Mouse (Mus musculus) liver, adult (tissue): ENCODE data around the gene Iah1.

Experiments
- GATA4 ChIP-seq: IDR thresholded peaks from 2 replicates; pipeline ENCODE4 v1.6.1; 2014; ENCODE audit warnings: mild to moderate bottlenecking, low read length; ENCODE audit not compliant: insufficient replicate concordance

Gene Iah1

DNA sequence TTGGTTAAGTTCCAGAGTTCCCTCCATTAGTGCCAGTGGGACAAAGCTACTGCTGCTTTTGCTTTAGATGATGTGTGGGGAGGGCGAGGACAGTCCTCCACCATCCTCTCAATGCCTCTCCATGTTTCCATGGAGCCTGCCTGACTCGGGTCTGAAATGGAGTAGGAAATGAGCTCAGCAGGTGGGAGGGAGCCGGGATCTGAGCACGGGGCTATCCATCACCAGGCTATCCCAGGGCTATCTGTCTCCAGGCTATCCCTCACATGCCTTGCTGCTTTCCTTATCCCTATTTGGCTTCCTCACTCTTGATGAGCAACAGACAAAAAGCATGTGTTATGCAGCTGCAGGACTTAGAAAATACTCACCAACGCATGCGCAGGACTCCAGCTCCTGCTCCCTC is 15.5 kb downstream of the Iah1 start:
- no peak for TF ChIP-seq GATA4

DNA sequence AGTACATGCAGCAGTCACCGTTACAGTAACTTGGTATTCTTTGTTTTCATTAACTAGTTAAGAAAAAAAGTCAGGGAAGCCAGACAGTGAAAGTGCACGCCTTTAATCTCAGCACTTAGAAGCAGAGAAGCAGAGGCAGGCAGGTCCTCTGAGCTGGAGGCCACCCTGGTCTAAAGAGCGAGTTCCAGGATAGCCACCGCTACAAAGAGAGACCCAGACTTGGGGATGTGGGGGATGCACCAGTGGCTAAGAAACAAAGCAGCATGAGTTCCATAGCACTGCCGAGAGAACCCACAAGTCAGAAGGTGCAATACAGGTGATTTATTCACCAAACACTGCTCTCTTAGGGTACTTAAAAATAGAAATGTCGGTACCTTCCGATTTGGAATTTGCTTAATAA is 16.8 kb downstream of the Iah1 start:
- TF ChIP-seq GATA4 = no peak

DNA sequence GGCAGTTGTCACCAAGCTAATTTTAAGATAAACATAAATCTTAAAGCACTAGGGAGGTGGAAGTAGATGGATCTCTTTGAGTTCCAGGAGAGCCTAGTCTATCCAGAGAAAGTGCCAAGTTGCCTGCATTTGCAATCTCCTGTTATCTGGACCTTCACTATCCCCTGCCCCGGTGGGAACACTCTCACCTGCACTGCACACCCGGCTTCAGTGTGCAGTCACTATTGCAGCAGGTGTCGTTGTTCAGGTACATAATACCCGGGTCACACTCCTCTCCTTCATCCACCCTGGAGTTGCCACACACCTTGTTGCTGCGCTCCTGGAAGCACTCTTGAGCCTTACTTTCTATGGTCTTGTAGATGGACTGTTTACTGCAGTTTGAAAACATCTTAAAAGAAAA is 17.6 kb downstream of the Iah1 start:
- no peak for TF ChIP-seq GATA4

DNA sequence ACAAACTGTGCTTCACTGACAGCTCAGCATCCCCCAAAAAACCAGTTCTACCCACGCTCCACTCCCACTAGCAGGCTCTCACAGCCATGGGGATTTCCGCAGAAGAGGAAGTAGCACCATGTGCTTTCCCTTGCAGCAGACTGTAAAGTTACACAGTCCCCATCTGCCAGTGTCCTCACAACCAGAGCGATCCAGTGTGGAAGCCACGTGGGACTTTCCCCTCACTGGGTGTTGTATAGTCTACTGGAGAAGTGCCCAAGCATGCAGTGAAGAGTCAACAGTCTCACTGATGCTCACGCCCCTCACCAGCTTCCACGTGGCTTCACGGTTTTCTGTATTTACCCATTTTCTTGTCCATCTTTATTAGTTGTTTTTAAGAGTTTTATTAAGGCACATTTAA is 19.7 kb downstream of the Iah1 start:
- no peak for TF ChIP-seq GATA4

DNA sequence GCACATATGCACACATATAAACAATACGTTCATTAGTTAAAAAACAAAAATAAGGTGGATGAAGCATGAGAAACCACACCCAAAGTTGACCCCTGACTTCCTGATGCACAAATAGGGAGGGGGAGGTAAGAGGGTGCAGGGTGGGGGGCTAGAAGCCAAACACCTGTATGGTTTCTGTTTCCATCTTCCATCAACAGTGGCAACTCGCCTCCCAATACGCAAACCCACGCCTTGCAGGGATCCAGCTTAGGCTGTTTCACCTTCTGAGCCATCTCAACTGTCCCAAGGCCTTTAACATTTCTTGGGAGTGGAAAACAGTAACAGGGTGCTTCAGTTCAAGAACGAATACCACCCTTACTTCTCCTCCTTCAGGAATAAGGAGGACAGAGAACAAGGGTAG is 21.0 kb downstream of the Iah1 start:
- TF ChIP-seq GATA4 = no peak

DNA sequence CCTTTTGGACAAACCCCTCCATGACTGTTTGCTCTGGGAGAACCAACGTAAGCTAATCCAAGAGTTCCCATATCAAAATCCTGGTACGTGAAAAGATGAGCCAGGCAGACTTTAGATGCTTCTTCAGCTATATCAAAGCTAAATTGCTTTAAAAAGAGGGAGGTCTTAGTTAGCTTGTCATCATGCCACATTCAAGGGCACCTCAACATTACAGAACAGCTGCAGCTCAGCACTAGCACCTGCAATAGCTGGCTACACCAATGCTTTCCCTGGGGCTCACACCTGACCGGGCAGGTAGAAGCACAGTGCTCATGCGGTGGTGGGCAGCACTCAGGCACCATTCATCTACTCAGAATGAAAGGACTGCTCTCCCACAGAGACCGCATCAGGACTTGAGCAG is 24.5 kb downstream of the Iah1 start:
- no peak for TF ChIP-seq GATA4

DNA sequence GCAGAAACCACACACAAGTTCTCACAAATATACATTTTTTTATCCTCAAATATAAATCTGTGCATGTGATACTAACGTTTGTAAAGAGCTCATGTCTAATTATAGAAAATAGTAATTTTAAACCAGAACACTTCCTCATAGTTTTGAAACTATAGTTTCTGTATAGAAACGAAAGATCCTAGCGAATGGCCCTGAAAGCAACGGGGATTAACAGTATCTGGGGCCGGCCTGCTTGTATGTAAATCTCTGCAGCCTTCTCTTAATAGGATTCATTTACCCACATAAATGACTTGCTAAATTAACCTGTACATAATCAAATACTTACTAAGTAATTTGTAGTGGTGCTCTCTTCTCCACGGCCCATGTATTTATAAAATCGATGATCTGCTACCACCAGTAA is 30.8 kb downstream of the Iah1 start:
- no peak for TF ChIP-seq GATA4

DNA sequence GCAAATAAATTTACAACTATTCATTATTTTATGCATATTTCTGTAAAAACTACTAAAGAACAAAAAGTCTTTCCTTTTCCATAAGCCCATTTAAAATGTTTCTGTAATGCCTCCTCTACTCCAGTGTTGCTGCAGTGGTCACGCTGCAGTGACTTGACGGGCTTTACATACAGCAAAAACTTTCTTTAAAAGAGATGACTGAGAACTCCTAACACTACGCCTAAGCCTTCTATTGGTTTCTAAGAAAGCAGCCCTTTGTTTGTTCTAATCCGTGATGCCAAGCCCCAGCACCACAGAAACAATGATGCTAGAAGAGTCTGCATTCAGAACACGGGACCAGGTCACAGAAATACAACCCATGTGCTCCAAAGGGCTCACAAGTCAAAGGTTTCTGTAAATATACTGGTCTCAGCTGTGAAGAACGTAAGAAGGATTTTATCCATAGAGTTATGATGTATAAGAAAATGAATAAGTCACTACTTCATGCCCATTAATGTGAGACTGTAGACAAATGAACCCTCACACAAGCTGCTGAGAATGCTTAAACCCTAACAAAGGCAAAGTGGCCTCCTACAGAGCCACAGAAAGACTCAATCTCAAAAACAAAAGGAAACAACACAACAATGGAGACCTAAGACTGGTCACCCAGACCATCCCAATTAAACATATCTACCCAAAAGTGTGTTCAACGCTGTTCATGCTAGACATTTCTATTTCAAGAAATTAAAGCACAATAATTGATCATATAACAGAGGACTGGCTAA is 34.1 kb downstream of the Iah1 start:
- TF ChIP-seq GATA4 = no peak

DNA sequence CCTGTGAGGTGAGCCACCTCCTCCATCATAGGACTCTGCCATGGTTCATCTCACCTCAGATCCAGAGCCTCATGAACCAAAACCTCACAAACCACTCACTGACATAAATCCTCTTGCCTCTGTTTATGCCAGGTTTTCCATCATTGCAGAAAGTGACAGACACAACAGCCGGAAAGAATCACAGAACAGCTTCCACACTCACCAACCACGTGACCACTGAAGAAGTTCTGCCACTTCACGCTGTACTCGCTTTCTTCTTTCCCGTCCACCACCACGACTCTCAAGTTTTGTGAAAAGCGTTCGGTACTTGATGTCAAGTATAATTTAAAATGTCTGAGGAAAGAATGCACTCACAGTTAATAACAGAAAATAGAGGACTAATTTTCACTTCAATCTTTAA is 37.5 kb downstream of the Iah1 start:
- TF ChIP-seq GATA4 = no peak

DNA sequence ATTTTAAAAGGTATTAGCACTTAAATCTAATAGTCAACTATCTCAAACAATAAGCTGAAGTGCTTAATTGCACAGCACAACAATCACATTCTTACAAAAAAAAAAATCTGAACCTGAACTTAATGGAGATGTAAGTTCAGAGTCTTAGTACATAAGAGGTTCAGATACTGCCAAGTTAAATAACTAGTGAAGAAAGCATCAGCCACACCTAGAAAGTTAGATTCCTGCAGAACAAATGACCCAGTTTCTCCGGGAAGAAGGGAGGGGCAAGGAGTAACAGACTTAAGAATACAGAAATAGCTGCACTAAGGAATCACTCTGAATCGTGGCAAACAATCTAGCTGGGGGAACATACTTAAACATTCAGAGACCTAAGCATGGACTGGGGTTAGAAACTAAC is 46.5 kb downstream of the Iah1 start:
- TF ChIP-seq GATA4 = no peak

DNA sequence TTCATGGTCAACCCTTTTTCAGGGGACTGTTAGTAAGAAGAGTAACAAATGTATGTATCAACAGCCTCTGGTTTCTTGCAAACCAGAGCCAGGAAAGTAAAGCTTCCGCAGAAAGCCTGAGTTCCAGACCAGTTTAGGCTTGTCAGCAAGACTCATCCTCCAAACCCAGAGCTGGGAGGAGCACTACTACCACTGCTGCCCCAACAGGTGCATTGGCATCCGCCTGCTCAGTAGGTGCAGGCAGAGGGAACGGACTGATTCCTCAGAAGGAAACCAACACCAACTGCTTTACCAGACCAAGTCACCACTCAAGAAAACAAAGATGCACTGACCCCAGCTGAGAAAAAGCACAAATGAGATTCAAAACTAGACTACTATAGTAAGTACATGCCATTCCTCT is 47.0 kb downstream of the Iah1 start:
- no peak for TF ChIP-seq GATA4

DNA sequence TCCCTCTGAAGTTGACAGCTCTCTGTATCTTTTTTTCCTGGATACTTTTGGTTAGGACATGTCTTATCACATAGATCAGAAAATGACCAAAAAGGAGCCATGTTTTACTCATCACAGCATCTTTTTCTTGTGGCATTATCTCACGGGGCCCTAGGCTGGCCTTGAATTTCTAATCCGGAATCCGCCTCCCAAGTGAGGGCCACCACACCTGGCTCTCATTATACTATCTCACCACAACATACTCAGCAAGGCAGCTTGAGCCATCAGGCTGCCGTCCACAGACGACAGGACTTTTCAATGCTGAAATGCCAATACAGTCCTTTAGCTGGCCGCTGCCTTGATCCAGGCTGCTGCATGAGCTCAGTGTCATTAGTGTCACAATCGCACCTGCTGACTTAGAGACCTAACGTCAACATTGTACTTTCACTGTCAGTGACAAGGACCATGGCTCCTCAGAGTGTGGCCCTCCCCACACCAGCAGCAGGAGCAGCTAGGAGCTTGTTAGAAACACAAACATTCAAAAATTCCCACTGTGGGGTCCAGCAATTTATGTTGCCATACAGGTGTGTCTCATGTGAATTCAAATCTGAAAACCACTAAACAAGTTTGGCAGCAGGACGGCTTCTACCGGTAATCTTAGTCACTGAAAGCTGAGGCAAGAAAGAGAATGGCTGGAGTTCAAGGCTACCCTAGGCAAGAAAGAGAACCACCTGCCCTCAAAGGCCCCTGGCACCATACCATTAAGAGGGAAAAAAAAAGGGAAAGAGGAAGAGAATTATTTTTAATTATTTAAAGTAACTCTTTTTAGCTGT is 48.6 kb downstream of the Iah1 start:
- TF ChIP-seq GATA4 = no peak

DNA sequence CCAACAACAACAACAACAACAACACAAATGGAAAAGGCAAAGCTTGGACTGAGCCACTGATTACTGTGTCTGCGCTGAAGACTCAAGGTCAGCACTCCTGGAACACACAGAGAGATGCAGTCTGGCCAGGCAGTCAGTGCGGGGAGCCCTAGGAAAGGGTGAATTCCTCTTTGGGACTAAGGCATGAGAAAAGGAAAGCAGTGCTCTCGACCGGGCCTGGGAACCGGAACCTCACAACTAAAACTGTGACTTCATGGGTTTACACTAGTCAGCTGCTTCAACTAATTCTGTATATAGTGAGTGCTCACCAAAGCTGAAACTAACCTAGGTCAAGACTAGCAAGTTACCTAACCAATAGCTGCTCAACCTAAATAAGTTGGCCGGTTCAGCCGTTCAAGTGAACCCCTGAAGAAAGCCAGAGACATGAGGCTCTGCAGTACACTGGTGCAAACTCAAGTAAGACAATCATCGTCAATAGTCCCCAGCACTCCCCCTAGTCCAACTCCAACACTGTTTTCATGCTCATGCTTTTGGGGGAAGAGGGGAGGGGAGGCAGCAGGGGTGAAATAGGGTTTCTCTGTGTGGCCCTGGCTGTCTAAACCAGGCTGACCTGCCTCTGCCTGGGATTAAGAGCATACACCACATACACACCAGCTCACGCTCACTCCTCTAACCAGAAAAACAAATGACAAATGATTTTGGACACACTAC is 52.3 kb downstream of the Iah1 start:
- TF ChIP-seq GATA4 = no peak

DNA sequence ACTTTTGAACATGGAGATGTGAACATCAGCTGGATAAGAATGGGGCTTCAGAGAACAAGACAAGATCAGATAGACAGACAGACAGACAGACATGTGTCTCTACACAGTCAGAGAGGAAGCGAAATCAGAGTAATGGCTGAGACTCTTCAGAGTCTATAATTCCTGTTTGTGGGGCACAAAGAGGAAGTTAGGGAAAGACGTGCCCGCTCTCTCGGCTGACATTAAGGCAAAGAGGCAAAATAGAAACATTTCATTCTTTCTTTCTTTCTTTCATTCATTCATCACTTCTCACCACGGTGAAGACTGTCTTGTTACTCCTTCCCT is 52.9 kb downstream of the Iah1 start:
- no peak for TF ChIP-seq GATA4

DNA sequence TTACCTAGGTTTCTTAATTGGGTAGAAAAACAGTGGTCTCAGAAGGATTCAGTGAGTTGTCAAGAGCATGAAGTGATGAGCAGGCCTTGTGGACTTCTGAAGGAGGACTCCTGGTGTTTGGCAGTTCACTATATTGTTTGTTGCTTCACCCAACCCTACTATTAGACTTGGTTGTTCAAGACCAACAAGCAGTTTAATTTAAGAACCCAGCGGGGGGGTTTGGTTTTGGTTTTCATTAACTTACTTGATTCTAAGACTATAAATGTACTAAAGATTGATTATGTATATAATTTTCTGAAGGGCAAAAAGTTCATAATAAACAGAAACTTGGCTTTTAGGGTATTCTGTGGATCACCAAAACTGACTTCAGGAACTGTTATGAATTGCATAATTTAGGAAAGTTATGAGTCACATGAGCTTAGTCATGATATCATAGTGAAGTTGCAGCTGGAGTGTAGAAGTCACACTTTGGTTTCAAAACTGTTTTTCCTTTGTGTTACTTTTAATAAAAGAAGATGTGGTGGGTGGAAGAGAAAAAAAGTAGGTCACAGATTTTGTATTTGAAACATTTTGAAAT is 53.9 kb downstream of the Iah1 start:
- no peak for TF ChIP-seq GATA4

DNA sequence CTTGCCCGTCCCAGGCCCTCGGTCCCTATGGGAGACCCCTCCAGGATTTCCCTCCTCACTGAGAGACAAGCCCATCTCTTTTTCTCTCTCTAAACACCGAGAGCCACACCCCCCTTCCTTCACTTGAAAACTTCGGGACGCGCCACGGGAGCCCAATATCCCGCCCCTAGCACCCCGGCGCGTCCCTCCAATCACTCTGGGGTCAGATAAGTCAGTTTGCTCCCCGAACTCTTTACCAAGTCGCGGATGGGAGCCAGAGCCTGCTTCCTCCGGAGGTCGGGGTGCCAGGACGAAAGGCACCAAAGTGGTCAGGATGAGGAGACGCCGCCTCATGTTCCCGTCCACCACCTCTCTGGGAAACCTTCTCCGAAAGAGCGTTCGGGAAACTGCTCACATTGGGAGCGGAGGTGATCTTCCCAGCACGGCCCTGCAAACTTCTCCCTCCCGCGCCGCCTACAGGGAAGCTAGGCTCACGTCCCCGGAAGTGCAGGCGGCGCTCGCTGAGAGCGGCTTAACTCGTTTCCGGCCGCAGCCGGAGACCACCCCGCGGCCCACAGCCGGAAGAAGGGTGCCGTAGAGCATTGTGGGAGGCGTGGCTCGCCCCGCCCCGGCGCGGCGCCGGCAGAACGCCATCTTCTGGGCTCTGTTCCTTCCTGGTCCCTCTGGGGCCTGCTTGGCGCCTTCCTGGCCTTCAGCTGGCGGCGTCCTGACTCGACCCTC is 57.1 kb downstream of the Iah1 start, which contains the start of gene Adam17:
Adam17 (minus strand) TSS at position 533 of the 720 bp plus-strand sequence.
- TF ChIP-seq GATA4 = peak; percentile 70; the same call in 1 of the 2 replicates
